Mouse (Mus musculus): ENCODE results near the gene Stk10. TPM values are rescaled to one million over a fixed set of nuclear protein-coding genes. Genes with fewer than 3 reads are reported as not detected.

Stk10 gene
- polyA plus RNA-seq, 1 experiment from 2014 or later = 0.80 TPM

GRCm38 (mm10) chr11:32550102-32550501 is 17.0 kb downstream of the Stk10 start:
- no peaks in the 10 kb centered on the region for H3K27me3 ChIP-seq (replicated peaks; ENCODE audit: control insufficient read depth, insufficient read depth, low read length)
- no peak overlapping the region for H3K4me3 ChIP-seq (ENCODE audit: low read depth, low read length)
- ATAC-seq (no peak), DNase-seq (ENCODE audit: low spot score) (no peak)
- H3K27ac ChIP-seq (ENCODE audit: low read depth, low read length) = no peak overlapping the region
- peaks cover 13% of the 10 kb centered on the region for H3K4me1 ChIP-seq (ENCODE audit: control insufficient read depth, insufficient read depth, low read length)
- no peaks in the 10 kb centered on the region for H3K36me3 ChIP-seq (ENCODE audit: control insufficient read depth, insufficient read depth, low read length)
- H3K4me2 ChIP-seq (ENCODE audit: low read length) = no peak overlapping the region
- no peak overlapping the region for H3K9ac ChIP-seq (ENCODE audit: low read length)
- 56% methylated on average over 4 of the region's 4 CpGs for WGBS
- H3K9me3 ChIP-seq (replicated peaks; ENCODE audit: control insufficient read depth, low read length) = no peaks in the 10 kb centered on the region

GRCm38 (mm10) chr11:32551056-32551455 is 18.0 kb downstream of the Stk10 start:
- no peak overlapping the region for H3K4me2 ChIP-seq (ENCODE audit: low read length)
- H3K9ac ChIP-seq (ENCODE audit: low read length) = no peak overlapping the region
- H3K27me3 ChIP-seq (replicated peaks; ENCODE audit: control insufficient read depth, insufficient read depth, low read length) = no peaks in the 10 kb centered on the region
- H3K9me3 ChIP-seq (replicated peaks; ENCODE audit: control insufficient read depth, low read length) = no peaks in the 10 kb centered on the region
- ATAC-seq = no peak
- no peak overlapping the region for H3K27ac ChIP-seq (ENCODE audit: low read depth, low read length)
- DNase-seq (ENCODE audit: low spot score) = no peak
- peaks cover 10% of the 10 kb centered on the region; the same call in 1 of the 2 replicates for H3K4me1 ChIP-seq (ENCODE audit: control insufficient read depth, insufficient read depth, low read length)
- H3K36me3 ChIP-seq (ENCODE audit: control insufficient read depth, insufficient read depth, low read length) = no peaks in the 10 kb centered on the region
- WGBS = 99% methylated on average over 4 of the region's 4 CpGs
- H3K4me3 ChIP-seq (ENCODE audit: low read depth, low read length) = no peak overlapping the region

- no peak overlapping the region for H3K4me2 ChIP-seq (ENCODE audit: low read length)
- H3K27me3 ChIP-seq (replicated peaks; ENCODE audit: control insufficient read depth, insufficient read depth, low read length) = no peaks in the 10 kb centered on the region
- peaks cover 10% of the 10 kb centered on the region; the same call in 1 of the 2 replicates for H3K4me1 ChIP-seq (ENCODE audit: control insufficient read depth, insufficient read depth, low read length)
- H3K4me3 ChIP-seq (ENCODE audit: low read depth, low read length) = no peak overlapping the region
- no peaks in the 10 kb centered on the region for H3K36me3 ChIP-seq (ENCODE audit: control insufficient read depth, insufficient read depth, low read length)
- ATAC-seq (peak; percentile 63), DNase-seq (ENCODE audit: low spot score) (peak; percentile 36)
- no peak overlapping the region for H3K9ac ChIP-seq (ENCODE audit: low read length)
- 46% methylated on average over 12 of the region's 12 CpGs for WGBS
- no peaks in the 10 kb centered on the region for H3K9me3 ChIP-seq (replicated peaks; ENCODE audit: control insufficient read depth, low read length)
- H3K27ac ChIP-seq (ENCODE audit: low read depth, low read length) = no peak overlapping the region
These were observed 18.6 kb downstream of the Stk10 start for GRCm38 (mm10) chr11:32551579-32552297.

GRCm38 (mm10) chr11:32552401-32553090 is 19.4 kb downstream of the Stk10 start:
- Histone ChIP-seq H3K4me2 (ENCODE audit: low read length) (no peak overlapping the region), H3K27ac (ENCODE audit: low read depth, low read length) (no peak overlapping the region), H3K4me1 (ENCODE audit: control insufficient read depth, insufficient read depth, low read length) (peaks cover 10% of the 10 kb centered on the region; the same call in 1 of the 2 replicates), H3K36me3 (ENCODE audit: control insufficient read depth, insufficient read depth, low read length) (no peaks in the 10 kb centered on the region), H3K9me3 (replicated peaks; ENCODE audit: control insufficient read depth, low read length) (no peaks in the 10 kb centered on the region), H3K27me3 (replicated peaks; ENCODE audit: control insufficient read depth, insufficient read depth, low read length) (no peaks in the 10 kb centered on the region), H3K4me3 (ENCODE audit: low read depth, low read length) (no peak overlapping the region), H3K9ac (ENCODE audit: low read length) (no peak overlapping the region)
- ATAC-seq = no peak
- DNase-seq (ENCODE audit: low spot score) = no peak
- WGBS = 74% methylated on average over 13 of the region's 13 CpGs

GRCm38 (mm10) chr11:32553311-32554140 is 20.4 kb downstream of the Stk10 start:
- H3K36me3 ChIP-seq (ENCODE audit: control insufficient read depth, insufficient read depth, low read length) = no peaks in the 10 kb centered on the region
- H3K9me3 ChIP-seq (replicated peaks; ENCODE audit: control insufficient read depth, low read length) = no peaks in the 10 kb centered on the region
- no peak for DNase-seq (ENCODE audit: low spot score)
- H3K9ac ChIP-seq (ENCODE audit: low read length) = no peak overlapping the region
- no peak overlapping the region for H3K27ac ChIP-seq (ENCODE audit: low read depth, low read length)
- WGBS = 82% methylated on average over 14 of the region's 14 CpGs
- no peak for ATAC-seq
- H3K27me3 ChIP-seq (replicated peaks; ENCODE audit: control insufficient read depth, insufficient read depth, low read length) = no peaks in the 10 kb centered on the region
- H3K4me2 ChIP-seq (ENCODE audit: low read length) = no peak overlapping the region
- peaks cover 10% of the 10 kb centered on the region; the same call in 1 of the 2 replicates for H3K4me1 ChIP-seq (ENCODE audit: control insufficient read depth, insufficient read depth, low read length)
- H3K4me3 ChIP-seq (ENCODE audit: low read depth, low read length) = no peak overlapping the region

GRCm38 (mm10) chr11:32554141-32555091 is 21.3 kb downstream of the Stk10 start:
- Histone ChIP-seq H3K9me3 (replicated peaks; ENCODE audit: control insufficient read depth, low read length) (no peaks in the 10 kb centered on the region), H3K4me2 (ENCODE audit: low read length) (no peak overlapping the region), H3K4me1 (ENCODE audit: control insufficient read depth, insufficient read depth, low read length) (peaks cover 8% of the 10 kb centered on the region; the same call in 1 of the 2 replicates), H3K27me3 (replicated peaks; ENCODE audit: control insufficient read depth, insufficient read depth, low read length) (no peaks in the 10 kb centered on the region), H3K27ac (ENCODE audit: low read depth, low read length) (no peak overlapping the region), H3K36me3 (ENCODE audit: control insufficient read depth, insufficient read depth, low read length) (no peaks in the 10 kb centered on the region), H3K4me3 (ENCODE audit: low read depth, low read length) (no peak overlapping the region), H3K9ac (ENCODE audit: low read length) (no peak overlapping the region)
- DNase-seq (ENCODE audit: low spot score) (no peak), ATAC-seq (no peak)
- WGBS = 89% methylated on average over 14 of the region's 14 CpGs

- Histone ChIP-seq H3K27me3 (replicated peaks; ENCODE audit: control insufficient read depth, insufficient read depth, low read length) (no peaks in the 10 kb centered on the region), H3K36me3 (ENCODE audit: control insufficient read depth, insufficient read depth, low read length) (no peaks in the 10 kb centered on the region), H3K27ac (ENCODE audit: low read depth, low read length) (no peak overlapping the region), H3K9me3 (replicated peaks; ENCODE audit: control insufficient read depth, low read length) (no peaks in the 10 kb centered on the region), H3K4me1 (ENCODE audit: control insufficient read depth, insufficient read depth, low read length) (peaks cover 5% of the 10 kb centered on the region; the same call in 1 of the 2 replicates), H3K9ac (ENCODE audit: low read length) (no peak overlapping the region), H3K4me3 (ENCODE audit: low read depth, low read length) (no peak overlapping the region), H3K4me2 (ENCODE audit: low read length) (no peak overlapping the region)
- no peak for ATAC-seq
- DNase-seq (ENCODE audit: low spot score) = no peak
- WGBS = 94% methylated on average over 12 of the region's 12 CpGs
These were observed 22.1 kb downstream of the Stk10 start for GRCm38 (mm10) chr11:32555103-32555689.
